Mouse (Mus musculus): ENCODE results near the gene Zscan2.
"Not testable (repeated sequence)": the region's sequence is repeated elsewhere in the genome, so short reads cannot be mapped to it uniquely, and the experiment has no call there.

Gene Zscan2

GRCm38 (mm10) chr7:80860729-80861274 is at the start of gene Zscan2:
Gene Zscan2 (plus strand): TSS chr7:80860920.
- DNase-seq (ENCODE audit: extremely low read depth, low read depth, low spot score): peak; percentile 61

GRCm38 (mm10) chr7:80813397-80813796 is 47.3 kb upstream of the Zscan2 start:
- DNase-seq (ENCODE audit: extremely low read depth, low read depth, low spot score): no peak

- no peak for DNase-seq (ENCODE audit: extremely low read depth, low read depth, low spot score)
Measured at GRCm38 (mm10) chr7:80816641-80817040, 44.1 kb upstream of the Zscan2 start.

- no peak for DNase-seq (ENCODE audit: extremely low read depth, low read depth, low spot score)
Measured at GRCm38 (mm10) chr7:80820838-80821237, 39.9 kb upstream of the Zscan2 start.

- no peak for DNase-seq (ENCODE audit: extremely low read depth, low read depth, low spot score)
Measured at GRCm38 (mm10) chr7:80823267-80823666, 37.5 kb upstream of the Zscan2 start.

GRCm38 (mm10) chr7:80823875-80824682 is 36.6 kb upstream of the Zscan2 start:
- no peak for DNase-seq (ENCODE audit: extremely low read depth, low read depth, low spot score)

- no peak for DNase-seq (ENCODE audit: extremely low read depth, low read depth, low spot score)
Measured at GRCm38 (mm10) chr7:80825843-80826403, 34.8 kb upstream of the Zscan2 start, which contains the start of gene Iqgap1. Gene Iqgap1 (minus strand): TSS chr7:80825974.

- no peak for DNase-seq (ENCODE audit: extremely low read depth, low read depth, low spot score)
Measured at GRCm38 (mm10) chr7:80828146-80828860, 32.4 kb upstream of the Zscan2 start.

GRCm38 (mm10) chr7:80830193-80830803 is 30.4 kb upstream of the Zscan2 start:
- no peak for DNase-seq (ENCODE audit: extremely low read depth, low read depth, low spot score)

GRCm38 (mm10) chr7:80832191-80832590 is 28.5 kb upstream of the Zscan2 start:
- DNase-seq (ENCODE audit: extremely low read depth, low read depth, low spot score): no peak

- DNase-seq (ENCODE audit: extremely low read depth, low read depth, low spot score): not testable (repeated sequence)
Measured at GRCm38 (mm10) chr7:80832996-80833650, 27.6 kb upstream of the Zscan2 start.

- no peak for DNase-seq (ENCODE audit: extremely low read depth, low read depth, low spot score)
Measured at GRCm38 (mm10) chr7:80833651-80834532, 26.8 kb upstream of the Zscan2 start.

- DNase-seq (ENCODE audit: extremely low read depth, low read depth, low spot score): no peak
Measured at GRCm38 (mm10) chr7:80835984-80836652, 24.6 kb upstream of the Zscan2 start.

GRCm38 (mm10) chr7:80837736-80838135 is 23.0 kb upstream of the Zscan2 start:
- no peak for DNase-seq (ENCODE audit: extremely low read depth, low read depth, low spot score)

GRCm38 (mm10) chr7:80838247-80838646 is 22.5 kb upstream of the Zscan2 start:
- no peak for DNase-seq (ENCODE audit: extremely low read depth, low read depth, low spot score)

GRCm38 (mm10) chr7:80839755-80840154 is 21.0 kb upstream of the Zscan2 start:
- DNase-seq (ENCODE audit: extremely low read depth, low read depth, low spot score): no peak

- DNase-seq (ENCODE audit: extremely low read depth, low read depth, low spot score): no peak
Measured at GRCm38 (mm10) chr7:80840241-80840640, 20.5 kb upstream of the Zscan2 start.

GRCm38 (mm10) chr7:80840937-80841336 is 19.8 kb upstream of the Zscan2 start:
- DNase-seq (ENCODE audit: extremely low read depth, low read depth, low spot score): no peak

- no peak for DNase-seq (ENCODE audit: extremely low read depth, low read depth, low spot score)
Measured at GRCm38 (mm10) chr7:80842132-80842531, 18.6 kb upstream of the Zscan2 start.
